Mouse (Mus musculus) embryonic facial prominence, embryonic 14.5 days (tissue): ENCODE data around the gene Htra2. TPM values are rescaled to one million over a fixed set of nuclear protein-coding genes. Genes with fewer than 3 reads are reported as not detected.

Experiments
- ATAC-seq: fragments of 200-750 bp; cut with Nextera tagmentation; 2 replicates; pipeline ENCODE4 v1.8.0; 2017; ENCODE audit warnings: low read depth, moderate number of reproducible peaks, moderate TSS enrichment
- DNase-seq: peaks from one replicate; pipeline ENCODE4 v3.0.0-alpha.2; 2015; ENCODE audit warnings: low spot score
- H3K27ac ChIP-seq: fragments of 300-500 bp; sonication (generic); replicated peaks from 2 replicates; pipeline ENCODE4 v1.5.1; 2014; ENCODE audit warnings: low read depth, mild to moderate bottlenecking, low read length, moderate library complexity
- H3K27me3 ChIP-seq: fragments of 300-500 bp; sonication (generic); replicated peaks from 2 replicates; pipeline ENCODE4 v1.6.1; 2014; ENCODE audit warnings: low read length; ENCODE audit not compliant: control insufficient read depth, insufficient read depth
- H3K36me3 ChIP-seq: fragments of 300-500 bp; sonication (generic); 2 replicates; pipeline ENCODE4 v1.6.1; 2014; ENCODE audit warnings: low read length, mixed read lengths; ENCODE audit not compliant: control insufficient read depth, insufficient read depth
- H3K4me1 ChIP-seq: fragments of 300-500 bp; sonication (generic); 2 replicates; pipeline ENCODE4 v1.6.1; 2014; ENCODE audit warnings: antibody characterized with exemption, low read length; ENCODE audit not compliant: control insufficient read depth, insufficient read depth
- H3K4me2 ChIP-seq: fragments of 300-500 bp; sonication (generic); 2 replicates; pipeline ENCODE4 v1.6.1; 2014; ENCODE audit warnings: low read depth, mild to moderate bottlenecking, low read length, moderate library complexity, mixed read lengths
- H3K4me3 ChIP-seq: fragments of 300-500 bp; sonication (generic); 2 replicates; pipeline ENCODE4 v1.5.1; 2014; ENCODE audit warnings: low read depth, mild to moderate bottlenecking, low read length
- H3K9ac ChIP-seq: fragments of 300-500 bp; sonication (generic); 2 replicates; pipeline ENCODE4 v1.6.1; 2014; ENCODE audit warnings: low read depth, mild to moderate bottlenecking, low read length, moderate library complexity, mixed read lengths
- H3K9me3 ChIP-seq: fragments of 300-500 bp; sonication (generic); 2 replicates; pipeline ENCODE4 v1.6.1; 2016; ENCODE audit warnings: low read length; ENCODE audit not compliant: control insufficient read depth
- WGBS: fragments of 180-500 bp; shearing (Covaris S2); extraction: QIAGEN DNeasy Blood & Tissue Kit; methylation state at CpG from one replicate; pipeline ENCODE4 v1.1.7; 2014; 5-methylcytosine and 5-hydroxymethylcytosine counted together
- polyA plus RNA-seq: library from polyadenylated mRNA; unstranded; fragments of >200 nt; fragmentation: Nextera tagmentation; extraction: Ambion mirVana; gene quantifications from 2 replicates; pipeline ENCODE4 v1.2.1, GENCODE M21; 2014

Gene Htra2
- polyA plus RNA-seq, 1 experiment from 2014 or later, result 43.0 TPM

- Histone ChIP-seq H3K4me1 (0 out of 2 replicates have a peak, but pooled peaks cover 4% of the 10 kb centered on the region), H3K27ac (no peak overlapping the region), H3K4me3 (no peak overlapping the region), H3K36me3 (no peaks in the 10 kb centered on the region), H3K4me2 (no peak overlapping the region), H3K27me3 (no peaks in the 10 kb centered on the region), H3K9ac (no peak overlapping the region), H3K9me3 (no peaks in the 10 kb centered on the region)
- DNase-seq (no peak), ATAC-seq (no peak)
- WGBS, result 72% methylated on average over 4 of the region's 4 CpGs
Measured at GRCm38 (mm10) chr6:83020836-83021593, 34.1 kb downstream of the Htra2 start.

DNA sequence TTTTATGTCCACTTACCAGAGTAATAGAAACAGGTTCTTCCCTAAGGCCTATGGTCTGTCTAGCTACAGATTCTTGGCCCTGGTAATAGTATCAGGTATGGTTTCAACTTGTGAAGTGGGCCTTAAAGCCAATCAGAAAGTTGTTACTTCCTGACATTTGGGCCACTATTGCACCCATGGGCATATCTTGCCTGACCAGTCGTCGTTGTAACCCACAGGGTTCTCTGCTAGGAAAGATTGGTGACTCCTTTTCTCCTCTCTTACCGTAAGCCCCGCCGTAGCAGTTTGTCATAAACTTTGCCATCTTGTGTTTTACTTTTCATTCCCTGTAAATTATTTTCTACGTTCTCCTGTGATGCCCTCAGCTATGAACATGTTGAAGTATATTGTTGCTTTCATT lies 35.0 kb downstream of the Htra2 start:
- DNase-seq (no peak), ATAC-seq (no peak)
- no peak overlapping the region for H3K4me2 ChIP-seq
- H3K27me3 ChIP-seq, result no peaks in the 10 kb centered on the region
- WGBS, result 87% methylated on average over 6 of the region's 6 CpGs
- H3K9me3 ChIP-seq, result no peaks in the 10 kb centered on the region
- no peaks in the 10 kb centered on the region for H3K36me3 ChIP-seq
- no peak overlapping the region for H3K27ac ChIP-seq
- H3K9ac ChIP-seq, result no peak overlapping the region
- 0 out of 2 replicates have a peak, but pooled peaks cover 4% of the 10 kb centered on the region for H3K4me1 ChIP-seq
- no peak overlapping the region for H3K4me3 ChIP-seq

GRCm38 (mm10) chr6:83019044-83019443 lies 36.0 kb downstream of the Htra2 start:
- H3K27ac ChIP-seq, result no peak overlapping the region
- H3K4me1 ChIP-seq, result no peaks in the 10 kb centered on the region
- no peaks in the 10 kb centered on the region for H3K27me3 ChIP-seq
- H3K4me2 ChIP-seq, result no peak overlapping the region
- H3K9ac ChIP-seq, result no peak overlapping the region
- no peaks in the 10 kb centered on the region for H3K9me3 ChIP-seq
- 64% methylated on average over 3 of the region's 3 CpGs for WGBS
- no peak for ATAC-seq
- H3K36me3 ChIP-seq, result no peaks in the 10 kb centered on the region
- no peak overlapping the region for H3K4me3 ChIP-seq
- DNase-seq, result no peak

DNA sequence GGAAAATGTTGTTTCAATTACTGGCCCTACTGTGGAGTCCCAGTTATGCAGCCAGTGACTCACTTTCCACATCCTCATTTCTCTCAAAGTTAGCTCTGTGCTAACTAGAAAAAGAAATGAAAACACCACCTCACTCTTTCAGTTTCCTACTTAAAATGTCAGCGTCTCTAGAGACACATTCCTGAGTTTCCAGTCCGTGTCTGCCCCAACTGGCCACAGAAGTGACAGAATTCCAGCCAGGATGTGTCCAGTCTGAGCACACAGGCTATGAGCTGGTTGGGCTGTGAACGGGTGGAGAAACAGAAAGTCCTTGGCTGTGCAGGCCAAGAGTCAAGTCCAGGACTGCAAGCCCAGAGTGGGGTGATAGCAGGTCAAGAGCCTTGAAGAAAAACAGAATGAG lies 37.9 kb downstream of the Htra2 start:
- H3K4me3 ChIP-seq, result no peak overlapping the region
- no peaks in the 10 kb centered on the region for H3K4me1 ChIP-seq
- H3K27me3 ChIP-seq, result no peaks in the 10 kb centered on the region
- DNase-seq (no peak), ATAC-seq (no peak)
- H3K27ac ChIP-seq, result no peak overlapping the region
- WGBS, result 47% methylated on average over 3 of the region's 3 CpGs
- no peak overlapping the region for H3K4me2 ChIP-seq
- H3K9me3 ChIP-seq, result no peaks in the 10 kb centered on the region
- no peaks in the 10 kb centered on the region for H3K36me3 ChIP-seq
- no peak overlapping the region for H3K9ac ChIP-seq

GRCm38 (mm10) chr6:83015749-83016148 lies 39.3 kb downstream of the Htra2 start:
- no peak overlapping the region for H3K9ac ChIP-seq
- no peaks in the 10 kb centered on the region for H3K4me1 ChIP-seq
- ATAC-seq (no peak), DNase-seq (no peak)
- no peaks in the 10 kb centered on the region for H3K9me3 ChIP-seq
- H3K27ac ChIP-seq, result no peak overlapping the region
- WGBS, result 81% methylated on average over 2 of the region's 2 CpGs
- H3K27me3 ChIP-seq, result no peaks in the 10 kb centered on the region
- H3K4me2 ChIP-seq, result no peak overlapping the region
- no peak overlapping the region for H3K4me3 ChIP-seq
- H3K36me3 ChIP-seq, result no peaks in the 10 kb centered on the region

DNA sequence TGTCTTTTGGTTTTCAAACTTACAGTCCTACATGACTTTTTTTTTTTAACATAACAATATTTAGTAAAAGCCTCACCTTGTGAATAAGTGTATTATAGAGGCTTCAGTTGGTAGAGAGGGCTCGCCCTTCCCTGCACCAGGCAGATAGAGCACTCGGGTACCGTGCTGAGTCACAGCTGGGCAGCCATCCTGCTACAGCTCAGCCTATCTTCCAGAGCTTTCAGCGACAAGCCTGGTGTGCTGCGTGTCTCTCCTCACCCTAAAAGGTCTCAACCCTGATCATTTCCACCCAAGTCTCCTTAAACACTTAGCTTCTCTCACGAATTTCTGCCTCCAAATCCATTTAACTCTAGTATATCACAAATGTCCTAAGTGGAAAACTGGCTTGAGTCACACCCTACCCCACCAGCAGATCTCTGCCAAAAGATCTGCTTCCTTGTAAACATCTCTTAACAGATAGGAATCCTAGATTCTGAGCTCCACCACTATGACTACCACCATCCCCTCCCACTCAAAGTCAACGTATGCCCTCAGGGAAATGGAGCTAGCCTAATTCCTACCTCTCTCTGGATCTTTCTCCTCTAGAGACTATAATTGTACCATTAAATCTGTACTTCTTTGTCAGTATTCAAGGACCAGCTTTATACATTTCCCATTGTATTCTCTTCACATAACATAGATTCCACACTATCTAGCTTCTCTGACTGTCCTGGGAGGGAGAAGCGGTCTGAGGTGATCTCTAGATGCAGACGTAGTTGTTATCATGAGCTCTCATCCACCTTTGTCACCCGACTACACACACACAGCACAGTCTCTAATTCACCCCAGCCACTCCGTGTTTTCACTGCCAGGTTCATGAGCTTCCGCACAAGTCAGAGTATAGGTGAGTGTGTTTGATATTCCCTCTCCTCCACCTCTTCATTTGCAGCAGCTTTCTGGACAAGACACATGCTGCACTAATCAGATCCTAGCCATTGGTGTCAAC lies 40.3 kb downstream of the Htra2 start:
- H3K27me3 ChIP-seq, result no peaks in the 10 kb centered on the region
- no peak for ATAC-seq
- no peak for DNase-seq
- no peaks in the 10 kb centered on the region for H3K36me3 ChIP-seq
- H3K4me3 ChIP-seq, result no peak overlapping the region
- no peak overlapping the region for H3K27ac ChIP-seq
- 69% methylated on average over 12 of the region's 12 CpGs for WGBS
- H3K9ac ChIP-seq, result no peak overlapping the region
- H3K9me3 ChIP-seq, result no peaks in the 10 kb centered on the region
- H3K4me1 ChIP-seq, result no peaks in the 10 kb centered on the region
- no peak overlapping the region for H3K4me2 ChIP-seq

DNA sequence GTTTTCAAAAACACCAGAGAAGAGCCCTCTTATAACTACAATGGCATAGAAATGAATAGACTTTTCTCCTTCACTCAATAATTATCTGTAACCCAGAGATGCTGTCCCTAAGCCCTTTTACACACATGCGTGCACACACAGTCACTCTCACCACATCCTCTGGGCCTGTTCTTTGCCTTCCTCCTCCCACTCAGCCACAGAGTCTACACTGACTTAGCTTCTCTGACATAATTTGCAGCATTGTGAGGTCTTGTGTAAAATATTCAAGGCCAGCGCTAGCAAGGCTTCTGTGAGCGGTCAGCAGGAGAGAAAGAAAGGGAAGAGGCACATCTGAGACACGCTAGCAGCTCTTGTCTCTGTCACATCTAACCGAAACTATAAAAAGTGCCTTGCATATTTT lies 41.6 kb downstream of the Htra2 start:
- Histone ChIP-seq H3K4me1 (no peaks in the 10 kb centered on the region), H3K36me3 (no peaks in the 10 kb centered on the region), H3K27ac (no peak overlapping the region), H3K4me2 (no peak overlapping the region), H3K4me3 (no peak overlapping the region), H3K9me3 (no peaks in the 10 kb centered on the region), H3K9ac (no peak overlapping the region), H3K27me3 (no peaks in the 10 kb centered on the region)
- DNase-seq, result no peak
- no peak for ATAC-seq
- WGBS, result 65% methylated on average over 5 of the region's 5 CpGs

DNA sequence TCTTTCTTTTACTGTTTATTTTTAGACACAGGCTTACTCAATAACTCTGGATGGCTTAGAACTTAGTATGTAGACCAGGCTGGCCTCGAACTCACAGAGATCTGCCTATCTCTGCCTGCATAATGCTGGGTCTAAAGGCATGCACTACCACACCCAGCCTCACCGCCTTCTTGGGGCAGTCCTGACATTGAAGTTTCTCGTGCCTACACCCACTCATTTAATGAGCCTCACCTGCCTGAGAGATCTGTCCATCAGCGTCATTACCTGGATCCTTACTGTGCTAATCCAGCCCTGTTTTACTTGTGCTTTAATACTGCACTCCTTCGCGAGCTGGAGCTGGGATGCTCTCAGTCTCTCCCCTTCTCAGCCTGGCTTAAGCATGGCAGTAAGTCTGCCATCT lies 43.3 kb downstream of the Htra2 start:
- Histone ChIP-seq H3K27ac (no peak overlapping the region), H3K27me3 (no peaks in the 10 kb centered on the region), H3K36me3 (no peaks in the 10 kb centered on the region), H3K4me1 (no peaks in the 10 kb centered on the region), H3K9me3 (no peaks in the 10 kb centered on the region), H3K4me2 (no peak overlapping the region), H3K9ac (no peak overlapping the region), H3K4me3 (no peak overlapping the region)
- 70% methylated on average over 6 of the region's 6 CpGs for WGBS
- no peak for ATAC-seq
- DNase-seq, result no peak
